Mouse (Mus musculus): ENCODE data around the gene Olfr1222. TPM values are rescaled to one million over a fixed set of nuclear protein-coding genes. Genes with fewer than 3 reads are reported as not detected.
"Not testable (repeated sequence)": the region's sequence is repeated elsewhere in the genome, so short reads cannot be mapped to it uniquely, and the experiment has no call there.

Gene Olfr1222
- polyA plus RNA-seq (2014; fragmentation: Nextera tagmentation; extraction: Ambion mirVana), result not detected in 2 replicates

DNA sequence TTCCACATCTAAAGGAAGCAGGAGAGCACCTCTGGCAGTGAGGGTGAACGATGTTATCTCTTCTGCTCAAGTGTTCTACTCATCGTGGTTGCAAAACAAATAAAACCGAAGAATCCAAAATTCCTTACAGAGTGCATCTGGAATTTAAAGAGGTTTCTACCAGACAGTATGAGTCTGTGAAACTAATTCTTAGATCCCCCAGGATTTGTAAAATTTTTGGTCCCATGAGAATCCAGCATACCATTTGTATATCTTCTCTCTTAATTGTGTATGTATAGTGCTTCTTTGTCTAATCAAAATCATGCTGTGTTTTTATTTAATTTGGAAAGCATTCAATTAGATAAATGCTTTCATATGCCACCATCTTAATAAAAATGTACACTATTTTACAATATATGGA is at the start of gene Olfr1222:
Gene Olfr1222 (minus strand): TSS at position 101 of the 400 bp plus-strand sequence.
- no peak for ATAC-seq (ENCODE audit: low read depth)
- WGBS, result 82% methylated on average over 3 of the region's 3 CpGs
- H3K27me3 ChIP-seq (ENCODE audit: control insufficient read depth, insufficient read depth, low read length), result no peaks in the 10 kb centered on the region

DNA sequence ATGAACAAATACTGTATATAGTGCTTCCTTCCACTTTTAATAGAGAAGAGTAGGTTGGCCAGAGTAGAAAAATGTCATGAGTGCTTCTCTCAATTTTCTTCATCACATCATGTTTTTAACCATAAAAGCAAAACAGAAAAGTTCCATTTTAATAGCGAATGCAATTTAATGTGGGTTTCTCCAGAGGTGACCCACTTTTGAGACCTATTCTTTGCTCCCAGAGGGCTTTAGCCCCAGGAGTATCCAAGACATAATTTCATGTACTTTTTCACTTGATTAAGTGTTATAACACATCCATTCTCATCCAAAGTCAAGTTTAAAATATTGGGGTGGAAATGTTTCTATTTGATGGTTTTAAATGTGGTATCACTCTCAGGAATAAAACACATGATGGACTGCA is 41.7 kb upstream of the Olfr1222 start, which contains the start of gene Olfr1225:
Gene Olfr1225 (minus strand): TSS at position 101 of the 400 bp plus-strand sequence.
- Histone ChIP-seq H3K4me2 (ENCODE audit: low read depth, low read length) (no peak within 1 kb of the TSS), H3K27me3 (ENCODE audit: control insufficient read depth, insufficient read depth, low read length) (no peaks in the 10 kb centered on the region), H3K9ac (replicated peaks; ENCODE audit: low read depth, low read length) (no peak within 1 kb of the TSS), H3K27ac (ENCODE audit: low read depth, low read length) (no peak within 1 kb of the TSS), H3K4me1 (ENCODE audit: control insufficient read depth, insufficient read depth, low read length) (no peaks in the 10 kb centered on the region), H3K4me3 (ENCODE audit: low read depth, low read length) (no peak within 1 kb of the TSS), H3K36me3 (ENCODE audit: control insufficient read depth, insufficient read depth, low read length) (no peaks in the 10 kb centered on the region), H3K9me3 (ENCODE audit: control insufficient read depth, low read length) (no peaks in the 10 kb centered on the region)
- ATAC-seq (ENCODE audit: low read depth), result no peak
- 91% methylated on average over 1 of the region's 1 CpGs for WGBS

More for the DNA sequence above, at the start of gene Olfr1222:
- Histone ChIP-seq H3K27ac (ENCODE audit: low read depth, low read length) (no peak within 1 kb of the TSS), H3K9ac (replicated peaks; ENCODE audit: low read depth, low read length) (no peak within 1 kb of the TSS), H3K4me2 (ENCODE audit: low read depth, low read length) (no peak within 1 kb of the TSS), H3K4me1 (ENCODE audit: control insufficient read depth, insufficient read depth, low read length) (no peaks in the 10 kb centered on the region), H3K36me3 (ENCODE audit: control insufficient read depth, insufficient read depth, low read length) (no peaks in the 10 kb centered on the region), H3K4me3 (ENCODE audit: low read depth, low read length) (no peak within 1 kb of the TSS), H3K9me3 (ENCODE audit: control insufficient read depth, low read length) (no peaks in the 10 kb centered on the region)

- not testable (repeated sequence) for H3K9ac ChIP-seq (replicated peaks; ENCODE audit: low read depth, low read length); H3K4me2 ChIP-seq (ENCODE audit: low read depth, low read length); H3K27ac ChIP-seq (ENCODE audit: low read depth, low read length); H3K4me1 ChIP-seq (ENCODE audit: control insufficient read depth, insufficient read depth, low read length); H3K4me3 ChIP-seq (ENCODE audit: low read depth, low read length); H3K27me3 ChIP-seq (ENCODE audit: control insufficient read depth, insufficient read depth, low read length); H3K36me3 ChIP-seq (ENCODE audit: control insufficient read depth, insufficient read depth, low read length); H3K9me3 ChIP-seq (ENCODE audit: control insufficient read depth, low read length); ATAC-seq (ENCODE audit: low read depth)
- 93% methylated on average over 4 of the region's 4 CpGs for WGBS
These were observed 31.9 kb upstream of the Olfr1222 start for GRCm38 (mm10) chr2:89164711-89165110.

GRCm38 (mm10) chr2:89163991-89164390 is 31.1 kb upstream of the Olfr1222 start, which contains the start of gene Olfr1224-ps1:
TSS of gene Olfr1224-ps1 (minus strand) at chr2:89164091.
- H3K27ac ChIP-seq (ENCODE audit: low read depth, low read length); H3K4me3 ChIP-seq (ENCODE audit: low read depth, low read length); H3K9ac ChIP-seq (replicated peaks; ENCODE audit: low read depth, low read length); H3K9me3 ChIP-seq (ENCODE audit: control insufficient read depth, low read length); ATAC-seq (ENCODE audit: low read depth); H3K4me1 ChIP-seq (ENCODE audit: control insufficient read depth, insufficient read depth, low read length); H3K27me3 ChIP-seq (ENCODE audit: control insufficient read depth, insufficient read depth, low read length); H3K4me2 ChIP-seq (ENCODE audit: low read depth, low read length); H3K36me3 ChIP-seq (ENCODE audit: control insufficient read depth, insufficient read depth, low read length): not testable (repeated sequence)
- WGBS, result 94% methylated on average over 8 of the region's 8 CpGs

GRCm38 (mm10) chr2:89151460-89151859 is 18.6 kb upstream of the Olfr1222 start, which contains the start of gene Olfr1223:
TSS of gene Olfr1223 (minus strand) at chr2:89151560.
- Histone ChIP-seq H3K9ac (replicated peaks; ENCODE audit: low read depth, low read length) (no peak within 1 kb of the TSS), H3K36me3 (ENCODE audit: control insufficient read depth, insufficient read depth, low read length) (no peaks in the 10 kb centered on the region), H3K4me1 (ENCODE audit: control insufficient read depth, insufficient read depth, low read length) (no peaks in the 10 kb centered on the region), H3K4me2 (ENCODE audit: low read depth, low read length) (no peak within 1 kb of the TSS), H3K27me3 (ENCODE audit: control insufficient read depth, insufficient read depth, low read length) (no peaks in the 10 kb centered on the region), H3K27ac (ENCODE audit: low read depth, low read length) (no peak within 1 kb of the TSS), H3K9me3 (ENCODE audit: control insufficient read depth, low read length) (no peaks in the 10 kb centered on the region), H3K4me3 (ENCODE audit: low read depth, low read length) (no peak within 1 kb of the TSS)
- 74% methylated on average over 1 of the region's 1 CpGs for WGBS
- ATAC-seq (ENCODE audit: low read depth), result no peak

DNA sequence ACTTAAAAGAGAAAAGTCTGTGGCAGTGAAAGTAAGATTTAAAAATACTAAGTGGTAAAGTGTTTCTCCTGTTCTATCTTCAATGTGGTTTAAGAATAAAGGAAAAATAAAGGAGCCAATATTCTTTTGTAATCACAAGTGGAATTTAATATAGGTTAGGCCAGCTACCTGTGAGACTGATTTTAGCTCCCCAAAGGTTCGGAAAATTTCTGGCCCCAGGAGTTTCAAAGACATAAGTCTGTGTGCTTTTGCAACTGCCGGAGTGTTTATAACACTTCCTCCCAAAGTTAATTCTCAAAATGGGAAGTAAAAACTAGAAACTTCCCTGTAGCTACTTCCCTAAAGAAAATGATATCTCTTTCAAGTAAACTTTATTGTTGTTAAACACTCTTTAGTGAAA is 15.7 kb downstream of the Olfr1222 start, which contains the start of gene Olfr1221:
Gene Olfr1221 (minus strand): TSS at position 101 of the 400 bp plus-strand sequence.
- Histone ChIP-seq H3K9me3 (ENCODE audit: control insufficient read depth, low read length) (no peaks in the 10 kb centered on the region), H3K27me3 (ENCODE audit: control insufficient read depth, insufficient read depth, low read length) (no peaks in the 10 kb centered on the region), H3K36me3 (ENCODE audit: control insufficient read depth, insufficient read depth, low read length) (no peaks in the 10 kb centered on the region), H3K4me3 (ENCODE audit: low read depth, low read length) (no peak within 1 kb of the TSS), H3K9ac (replicated peaks; ENCODE audit: low read depth, low read length) (no peak within 1 kb of the TSS), H3K4me1 (ENCODE audit: control insufficient read depth, insufficient read depth, low read length) (no peaks in the 10 kb centered on the region), H3K27ac (ENCODE audit: low read depth, low read length) (no peak within 1 kb of the TSS), H3K4me2 (ENCODE audit: low read depth, low read length) (no peak within 1 kb of the TSS)
- ATAC-seq (ENCODE audit: low read depth), result no peak
- WGBS, result 89% methylated on average over 2 of the region's 2 CpGs

DNA sequence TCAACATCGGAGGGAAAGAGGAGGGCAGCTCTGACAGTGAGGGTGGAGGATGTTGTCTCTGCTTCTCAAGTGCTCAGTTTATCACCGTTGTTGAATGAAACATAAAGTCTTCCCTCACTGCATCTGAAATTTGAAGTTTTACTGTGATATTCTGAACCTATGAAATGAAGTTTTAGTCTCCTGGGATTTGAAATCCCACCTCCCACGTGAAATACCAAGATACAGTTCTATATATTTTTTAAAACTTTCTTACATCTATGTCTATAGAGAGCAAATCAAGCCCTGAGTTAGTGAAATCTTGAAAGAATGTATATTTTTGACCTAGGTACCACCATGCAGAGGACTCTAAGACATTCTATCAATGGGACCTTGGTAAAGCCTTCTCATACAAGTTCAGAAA is 26.1 kb downstream of the Olfr1222 start, which contains the start of gene Olfr1220:
Gene Olfr1220 (minus strand): TSS at position 101 of the 400 bp plus-strand sequence.
- Histone ChIP-seq H3K4me3 (ENCODE audit: low read depth, low read length) (no peak within 1 kb of the TSS), H3K4me2 (ENCODE audit: low read depth, low read length) (no peak within 1 kb of the TSS), H3K4me1 (ENCODE audit: control insufficient read depth, insufficient read depth, low read length) (no peaks in the 10 kb centered on the region), H3K27me3 (ENCODE audit: control insufficient read depth, insufficient read depth, low read length) (no peaks in the 10 kb centered on the region), H3K27ac (ENCODE audit: low read depth, low read length) (no peak within 1 kb of the TSS), H3K36me3 (ENCODE audit: control insufficient read depth, insufficient read depth, low read length) (no peaks in the 10 kb centered on the region), H3K9me3 (ENCODE audit: control insufficient read depth, low read length) (no peaks in the 10 kb centered on the region), H3K9ac (replicated peaks; ENCODE audit: low read depth, low read length) (no peak within 1 kb of the TSS)
- WGBS, result 82% methylated on average over 3 of the region's 3 CpGs
- ATAC-seq (ENCODE audit: low read depth), result no peak

GRCm38 (mm10) chr2:89105651-89106050 is 27.2 kb downstream of the Olfr1222 start:
- Histone ChIP-seq H3K9me3 (ENCODE audit: control insufficient read depth, low read length) (no peaks in the 10 kb centered on the region), H3K4me1 (ENCODE audit: control insufficient read depth, insufficient read depth, low read length) (no peaks in the 10 kb centered on the region), H3K36me3 (ENCODE audit: control insufficient read depth, insufficient read depth, low read length) (no peaks in the 10 kb centered on the region), H3K27ac (ENCODE audit: low read depth, low read length) (no peak overlapping the region), H3K4me3 (ENCODE audit: low read depth, low read length) (no peak overlapping the region), H3K4me2 (ENCODE audit: low read depth, low read length) (no peak overlapping the region), H3K9ac (replicated peaks; ENCODE audit: low read depth, low read length) (no peak overlapping the region), H3K27me3 (ENCODE audit: control insufficient read depth, insufficient read depth, low read length) (no peaks in the 10 kb centered on the region)
- ATAC-seq (ENCODE audit: low read depth), result no peak

DNA sequence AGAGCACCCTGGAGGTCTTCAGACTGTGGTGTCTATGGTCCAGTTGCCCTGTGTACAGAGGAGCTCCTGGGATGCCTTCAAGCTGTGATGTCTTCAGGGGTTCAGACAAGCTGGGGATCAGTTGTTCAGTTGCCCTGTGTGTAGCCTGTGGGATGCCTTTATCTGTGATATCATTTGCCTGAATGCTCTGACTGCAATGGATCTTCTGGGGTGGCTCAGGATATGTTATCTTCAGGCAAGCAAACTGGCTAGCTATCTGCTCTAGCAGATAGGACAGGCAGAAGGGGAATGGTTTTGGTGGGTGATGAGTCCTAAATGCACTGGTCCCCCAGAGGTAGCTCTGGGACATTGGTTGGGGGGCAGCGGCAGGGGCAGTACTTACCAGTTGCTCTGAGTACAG is 39.0 kb downstream of the Olfr1222 start:
- no peak overlapping the region for H3K4me2 ChIP-seq (ENCODE audit: low read depth, low read length)
- no peaks in the 10 kb centered on the region for H3K27me3 ChIP-seq (ENCODE audit: control insufficient read depth, insufficient read depth, low read length)
- no peaks in the 10 kb centered on the region for H3K4me1 ChIP-seq (ENCODE audit: control insufficient read depth, insufficient read depth, low read length)
- no peak for ATAC-seq (ENCODE audit: low read depth)
- H3K9ac ChIP-seq (replicated peaks; ENCODE audit: low read depth, low read length), result no peak overlapping the region
- 95% methylated on average over 1 of the region's 1 CpGs for WGBS
- no peaks in the 10 kb centered on the region for H3K36me3 ChIP-seq (ENCODE audit: control insufficient read depth, insufficient read depth, low read length)
- no peaks in the 10 kb centered on the region for H3K9me3 ChIP-seq (ENCODE audit: control insufficient read depth, low read length)
- H3K4me3 ChIP-seq (ENCODE audit: low read depth, low read length), result no peak overlapping the region
- no peak overlapping the region for H3K27ac ChIP-seq (ENCODE audit: low read depth, low read length)

All from neural tube, embryonic 14.5 days (tissue).